Mouse (Mus musculus): Measurements from ENCODE around the gene Zfp958.
"Not testable (repeated sequence)": the region's sequence is repeated elsewhere in the genome, so short reads cannot be mapped to it uniquely, and the experiment has no call there.

Gene Zfp958

DNA sequence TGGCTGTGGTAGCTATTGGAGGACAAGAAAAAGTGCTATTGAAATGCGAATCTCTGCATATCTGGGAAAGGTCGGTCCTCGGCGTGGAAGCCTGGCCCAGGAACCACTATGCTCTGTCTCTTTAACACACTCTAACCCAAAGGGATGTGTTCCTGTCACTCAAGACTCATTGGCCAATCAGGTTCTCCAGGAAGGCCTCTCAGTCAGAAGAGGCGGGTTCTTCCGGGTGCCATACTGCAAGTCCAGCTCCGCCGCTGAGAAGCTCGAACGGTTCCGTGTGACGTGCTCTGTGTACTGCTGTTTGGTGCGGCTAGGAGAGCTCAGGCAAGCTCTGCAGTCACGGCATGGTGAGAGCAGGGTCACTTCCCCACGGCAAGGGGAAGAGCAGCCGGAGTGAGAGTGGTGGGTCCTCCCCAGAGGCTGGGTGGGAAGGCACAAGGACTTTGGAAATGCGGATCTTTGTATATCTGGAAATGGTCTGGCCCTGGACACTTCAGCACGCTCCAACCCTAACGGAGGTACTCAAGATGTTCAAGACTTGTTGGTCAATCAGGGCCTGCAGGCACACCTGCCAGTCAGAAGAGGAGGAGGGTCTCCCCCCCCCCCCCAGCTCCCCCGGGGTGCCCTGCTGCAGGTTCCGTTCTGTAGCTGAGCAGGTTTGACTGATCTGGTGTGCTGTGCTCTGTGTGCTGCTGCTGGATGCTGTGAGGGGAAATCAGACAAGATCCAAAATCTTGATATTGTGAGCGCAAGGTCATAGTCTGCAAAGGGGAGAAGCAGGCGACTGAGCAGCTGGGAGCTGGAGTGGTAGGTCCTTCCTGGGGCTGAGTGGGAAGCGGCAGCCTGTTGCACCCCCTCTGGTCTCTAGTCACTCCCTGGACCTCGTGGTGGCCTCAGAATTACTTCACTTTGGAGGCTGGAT lies at the start of gene Zfp958:
Gene Zfp958, plus strand, starts transcription at position 236 of the 922 bp plus-strand sequence.
- DNase-seq (ENCODE audit: low read depth, low spot score): peak; percentile 93

DNA sequence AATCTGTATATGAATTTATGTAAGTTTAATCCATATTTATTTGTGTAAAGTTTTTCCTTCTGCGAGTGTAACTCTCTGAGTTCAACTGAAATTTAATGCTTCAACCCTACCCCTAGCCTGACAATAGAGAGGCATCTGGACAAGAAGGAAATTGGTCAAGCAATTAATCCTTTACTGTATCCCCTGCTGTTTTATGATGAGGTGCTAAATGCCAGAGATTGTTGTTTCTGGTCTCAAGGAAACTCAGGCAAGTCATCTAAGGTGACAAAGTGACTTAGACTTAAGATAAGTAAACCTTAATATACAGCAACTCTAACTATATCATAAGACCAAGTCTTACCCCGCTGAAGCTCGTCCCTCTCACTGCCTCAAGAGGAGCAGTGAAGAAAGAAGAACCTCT lies 31.0 kb upstream of the Zfp958 start:
- no peak for DNase-seq (ENCODE audit: low read depth, low spot score)

DNA sequence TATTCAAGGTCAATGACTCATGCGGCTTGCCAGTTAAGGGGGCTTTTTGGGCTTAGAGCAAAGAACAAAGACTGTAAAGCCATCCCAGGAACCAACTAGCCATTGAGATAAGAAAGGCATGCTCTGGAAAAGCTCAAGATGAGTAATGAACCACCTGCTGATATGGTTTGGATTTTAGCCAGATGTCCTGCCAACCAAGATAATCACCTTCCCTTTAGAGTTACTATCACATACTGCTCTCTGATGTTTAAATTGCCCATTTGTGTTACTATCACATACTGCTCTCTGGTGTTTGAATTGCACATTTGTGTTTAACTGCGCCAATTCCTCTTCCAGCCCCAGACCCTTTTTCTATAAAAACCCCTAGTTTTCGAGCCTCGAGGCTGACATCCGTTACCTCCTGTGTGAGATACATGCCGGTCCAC lies 30.2 kb upstream of the Zfp958 start:
- no peak for DNase-seq (ENCODE audit: low read depth, low spot score)

DNA sequence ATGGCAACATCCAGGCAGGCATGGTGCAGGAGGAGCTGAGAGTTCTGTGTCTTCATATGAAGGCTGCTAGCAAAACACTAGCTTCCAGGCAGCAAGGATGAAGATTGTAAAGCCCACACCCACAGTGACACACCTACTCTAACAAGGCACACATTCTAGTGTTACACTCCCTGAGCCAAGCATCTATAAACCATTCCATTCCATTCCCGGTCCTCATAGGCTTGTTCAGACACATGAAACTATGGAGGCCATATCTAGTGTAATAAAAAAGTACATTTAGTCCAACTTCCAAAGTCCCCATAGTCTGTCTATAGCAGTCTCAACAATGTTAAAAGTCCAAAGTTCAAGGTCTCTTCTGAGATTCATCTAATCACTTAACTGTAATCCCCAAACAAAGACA lies 28.3 kb upstream of the Zfp958 start:
- no peak for DNase-seq (ENCODE audit: low read depth, low spot score)

DNA sequence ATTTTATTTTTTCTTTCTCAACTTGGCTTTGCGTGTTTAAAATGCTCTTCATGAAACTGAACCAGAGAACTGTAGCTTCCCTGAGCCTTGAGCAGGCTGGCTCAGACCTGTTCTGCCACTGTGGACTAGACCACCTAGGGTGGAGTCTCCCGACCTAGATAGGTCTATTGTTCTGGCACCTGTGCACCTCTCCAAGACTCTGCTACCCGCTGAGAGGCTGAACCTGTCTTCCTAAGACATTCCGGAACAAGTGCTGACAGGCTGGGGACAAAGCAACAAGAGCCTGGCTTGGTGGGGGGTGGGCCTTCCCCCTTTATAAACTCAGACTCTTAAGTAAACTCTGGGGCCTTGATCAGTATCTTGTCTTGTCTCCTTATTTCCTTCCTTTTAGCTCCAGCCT lies 26.6 kb upstream of the Zfp958 start:
- DNase-seq (ENCODE audit: low read depth, low spot score): peak; percentile 67

DNA sequence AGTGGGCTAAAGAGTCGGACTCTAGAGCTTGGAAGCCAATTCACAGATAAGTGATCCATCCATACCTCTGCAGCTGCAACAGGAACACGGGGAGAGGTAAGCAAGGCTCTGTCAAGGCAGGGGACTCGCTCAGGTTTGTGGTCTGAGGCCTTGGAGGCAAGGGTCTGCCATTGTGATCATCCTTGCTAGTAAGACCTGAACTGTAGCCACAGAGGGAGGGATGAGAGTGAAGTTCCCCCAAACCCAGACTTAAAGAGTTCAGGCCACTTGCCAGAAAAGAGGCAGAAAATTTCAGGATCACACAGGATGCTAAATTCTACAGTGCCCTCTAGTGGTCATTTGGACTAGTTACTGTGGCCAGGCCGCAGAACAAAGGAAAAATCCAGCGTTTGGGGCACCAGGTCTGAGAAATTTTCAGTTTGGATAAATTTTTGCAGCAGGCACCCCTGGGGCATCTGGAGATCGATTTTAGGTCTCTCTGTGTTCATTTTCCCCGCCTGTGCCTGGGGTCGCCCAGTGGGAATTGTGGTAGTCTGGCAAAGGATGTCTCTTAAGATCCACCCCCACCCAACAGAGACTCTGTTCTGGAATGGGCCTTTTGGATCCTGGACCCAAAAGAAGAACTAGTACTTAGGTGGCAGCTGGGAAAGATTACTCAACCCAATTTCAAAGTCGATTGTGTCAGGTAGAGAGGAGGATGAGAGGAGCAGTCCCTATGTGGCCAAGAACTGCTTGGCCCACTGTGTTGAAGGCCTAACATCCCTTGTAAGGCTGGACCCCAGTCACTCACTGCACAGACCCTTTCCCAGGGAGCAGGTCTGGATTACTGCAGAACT lies 24.6 kb upstream of the Zfp958 start:
- peak; percentile 45 for DNase-seq (ENCODE audit: low read depth, low spot score)

DNA sequence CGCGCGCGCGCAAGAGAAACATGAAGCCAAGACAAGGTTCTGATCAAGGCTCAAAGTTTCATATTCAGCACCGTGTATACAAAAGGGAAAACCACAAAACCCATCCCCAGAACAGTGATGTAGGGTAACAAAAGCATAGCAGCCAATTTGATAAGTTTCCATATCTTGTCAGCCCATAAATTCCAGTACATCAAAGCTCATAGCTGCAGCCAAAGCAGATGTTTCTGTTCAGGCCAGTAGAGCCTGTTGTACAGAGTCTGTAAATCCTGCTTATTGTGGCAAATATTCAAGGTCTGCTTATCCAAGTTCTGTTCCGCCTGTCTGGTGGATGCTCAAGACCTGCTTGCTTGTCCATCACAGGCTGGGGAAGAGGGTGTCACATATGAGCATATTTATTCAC lies 4.1 kb upstream of the Zfp958 start:
- DNase-seq (ENCODE audit: low read depth, low spot score): no peak

DNA sequence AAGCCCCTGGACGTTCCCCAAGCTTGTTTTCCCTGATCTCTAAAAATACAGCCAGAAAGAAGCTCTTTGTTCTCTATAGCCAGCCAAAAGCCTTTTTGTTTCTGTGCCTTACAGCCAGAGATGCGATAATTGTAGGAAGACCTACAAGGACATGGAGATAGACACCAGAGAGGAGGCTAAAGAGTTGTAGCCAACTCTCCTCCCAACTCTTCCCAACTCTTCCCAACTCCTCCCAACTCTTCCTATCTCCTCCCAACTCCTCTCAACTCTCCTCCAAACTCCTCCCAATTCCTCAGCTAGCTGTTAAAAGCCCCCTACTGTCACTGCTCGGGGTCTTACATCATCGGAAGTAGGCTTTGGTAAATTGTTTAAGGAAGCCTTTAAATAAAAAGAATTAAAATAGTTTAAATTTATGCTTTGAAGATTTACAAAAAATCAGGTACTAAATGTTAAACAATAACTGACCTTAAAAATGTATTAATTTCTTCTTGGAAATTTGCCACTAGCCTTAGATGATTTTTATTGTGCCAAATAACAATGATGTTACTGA lies 1.3 kb upstream of the Zfp958 start:
- DNase-seq (ENCODE audit: low read depth, low spot score): not testable (repeated sequence)

DNA sequence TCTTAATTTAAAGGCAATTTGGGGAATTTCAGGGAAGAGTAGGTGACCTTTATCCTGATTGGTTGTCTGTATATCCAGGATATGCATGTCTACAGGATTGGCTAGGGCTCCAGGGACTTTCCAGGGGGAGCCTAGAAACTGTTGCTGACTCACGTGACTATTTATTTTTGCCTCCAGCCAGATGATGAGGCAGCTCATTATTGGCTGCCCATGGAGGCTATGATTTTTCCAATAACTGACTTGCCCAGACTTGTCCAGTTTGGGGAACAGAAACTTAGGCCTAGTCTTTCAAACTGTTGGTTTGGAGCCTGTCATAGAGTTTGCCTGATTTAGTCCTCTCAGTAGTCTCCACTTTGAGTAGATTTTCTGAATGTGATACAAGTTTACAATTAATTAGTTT lies 14.4 kb downstream of the Zfp958 start:
- no peak for DNase-seq (ENCODE audit: low read depth, low spot score)

DNA sequence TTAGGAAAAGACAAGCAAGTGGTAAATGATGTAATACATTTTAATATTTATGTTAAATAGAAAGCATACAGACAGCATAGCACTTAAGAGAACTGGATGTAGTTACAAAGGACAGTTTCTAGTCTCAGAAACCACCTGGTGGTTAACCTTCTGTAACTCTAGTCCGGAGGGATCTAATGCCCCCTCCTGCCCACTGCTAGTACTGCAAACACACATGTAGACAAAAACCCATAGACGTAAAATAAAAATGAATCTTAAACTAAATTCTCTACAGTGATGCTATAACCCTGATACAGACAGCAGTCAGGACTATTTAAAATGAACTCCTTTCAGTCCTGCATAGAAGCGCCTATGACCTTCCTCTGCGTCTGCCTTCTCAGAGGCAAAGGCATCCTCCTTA lies 24.1 kb downstream of the Zfp958 start:
- DNase-seq (ENCODE audit: low read depth, low spot score): no peak

DNA sequence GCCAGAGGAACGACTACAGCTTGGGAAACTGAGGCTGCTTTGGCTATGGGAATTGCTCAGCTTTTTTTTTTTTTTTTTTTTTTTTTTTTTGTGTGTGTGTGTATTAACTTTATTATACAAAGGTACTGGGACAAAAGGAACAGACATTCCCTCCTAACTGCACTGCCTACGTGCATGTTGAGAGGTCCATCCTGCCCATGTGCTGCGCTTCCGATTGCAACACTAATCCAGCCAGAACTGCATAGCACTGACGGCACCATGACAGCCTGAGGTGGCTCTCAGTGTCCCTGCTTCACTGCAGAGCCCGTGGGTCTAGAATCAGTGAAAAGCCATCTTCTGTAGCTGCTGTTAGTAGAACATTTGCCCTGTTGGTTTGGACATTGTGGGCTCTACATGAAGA lies 30.0 kb downstream of the Zfp958 start:
- DNase-seq (ENCODE audit: low read depth, low spot score): not testable (repeated sequence)

DNA sequence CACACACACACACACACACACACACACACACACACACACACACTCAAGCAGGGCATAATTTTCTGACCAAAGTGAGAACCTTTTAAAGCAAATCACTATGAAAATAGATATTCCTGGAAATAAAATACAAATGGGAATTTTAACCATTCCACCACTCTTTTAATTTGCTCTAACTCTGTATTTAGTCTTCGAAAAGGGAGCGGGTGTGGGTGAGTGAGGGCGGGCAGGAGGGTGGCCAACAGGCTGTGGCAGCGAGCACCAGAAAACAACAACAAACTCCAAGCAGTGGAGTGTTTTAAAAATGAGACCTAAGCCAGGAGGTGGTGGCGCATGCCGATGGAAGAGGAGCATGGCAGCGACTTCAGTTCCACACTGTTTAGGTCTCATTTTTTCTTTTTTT lies 43.6 kb downstream of the Zfp958 start:
- DNase-seq (ENCODE audit: low read depth, low spot score): peak; percentile 76

DNA sequence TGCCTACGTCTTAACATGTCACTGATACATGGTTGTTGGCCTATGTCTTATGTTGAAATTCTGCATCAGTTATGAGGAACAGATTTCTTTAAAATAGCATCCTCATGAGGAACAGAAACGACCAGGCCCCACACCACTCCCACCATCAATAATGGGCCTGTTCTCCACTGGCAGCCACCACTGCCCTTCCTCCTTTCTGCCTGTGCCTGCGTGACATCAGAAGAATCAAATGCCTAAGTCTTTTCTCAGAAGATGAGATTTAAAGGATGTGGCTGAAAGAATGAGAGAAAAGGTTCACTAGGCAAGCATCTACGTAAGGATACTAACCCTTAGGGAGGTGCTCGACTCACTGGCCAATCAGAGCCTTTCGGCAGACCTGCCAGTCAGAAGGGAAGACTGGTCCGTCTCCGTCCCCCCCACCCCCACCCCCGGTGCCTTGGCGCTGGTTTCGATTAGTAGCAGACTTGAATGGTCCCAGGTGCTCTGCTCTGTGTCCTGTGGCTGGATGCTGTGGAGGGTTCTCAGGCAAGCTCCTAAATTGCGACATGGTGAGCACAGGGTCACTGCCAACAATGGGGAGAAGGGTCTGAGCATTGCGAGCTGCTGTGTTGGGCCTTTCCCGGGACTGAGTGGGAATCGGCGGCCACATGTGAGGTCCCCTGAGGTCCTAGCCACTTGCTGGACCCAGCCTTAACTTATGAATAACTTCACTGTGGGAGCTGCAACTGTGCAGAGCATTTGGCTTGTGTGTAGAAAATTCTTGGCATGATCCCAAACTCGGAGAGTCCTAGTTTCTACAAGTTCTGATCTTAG lies 62.4 kb downstream of the Zfp958 start:
- DNase-seq (ENCODE audit: low read depth, low spot score): no peak

DNA sequence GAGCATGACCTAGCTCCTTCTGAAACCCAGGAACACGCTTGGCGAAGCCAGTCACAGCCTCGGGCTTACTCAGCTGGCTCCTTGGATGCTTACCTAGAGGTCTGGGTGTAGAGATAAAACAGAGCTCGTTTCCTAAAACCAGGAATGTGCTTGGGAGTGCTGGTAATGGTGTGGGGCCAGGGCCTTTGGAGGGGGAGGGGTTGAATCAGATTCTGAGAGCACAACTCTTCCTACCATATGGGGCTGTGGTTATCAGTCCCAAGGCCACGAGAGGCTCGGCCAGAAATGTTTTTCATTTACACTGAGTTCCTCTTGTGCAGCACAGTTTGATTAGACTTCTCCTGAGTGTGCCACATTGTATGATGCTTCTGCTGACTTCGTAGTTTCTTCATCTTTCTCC lies 63.6 kb downstream of the Zfp958 start:
- DNase-seq (ENCODE audit: low read depth, low spot score): no peak

DNA sequence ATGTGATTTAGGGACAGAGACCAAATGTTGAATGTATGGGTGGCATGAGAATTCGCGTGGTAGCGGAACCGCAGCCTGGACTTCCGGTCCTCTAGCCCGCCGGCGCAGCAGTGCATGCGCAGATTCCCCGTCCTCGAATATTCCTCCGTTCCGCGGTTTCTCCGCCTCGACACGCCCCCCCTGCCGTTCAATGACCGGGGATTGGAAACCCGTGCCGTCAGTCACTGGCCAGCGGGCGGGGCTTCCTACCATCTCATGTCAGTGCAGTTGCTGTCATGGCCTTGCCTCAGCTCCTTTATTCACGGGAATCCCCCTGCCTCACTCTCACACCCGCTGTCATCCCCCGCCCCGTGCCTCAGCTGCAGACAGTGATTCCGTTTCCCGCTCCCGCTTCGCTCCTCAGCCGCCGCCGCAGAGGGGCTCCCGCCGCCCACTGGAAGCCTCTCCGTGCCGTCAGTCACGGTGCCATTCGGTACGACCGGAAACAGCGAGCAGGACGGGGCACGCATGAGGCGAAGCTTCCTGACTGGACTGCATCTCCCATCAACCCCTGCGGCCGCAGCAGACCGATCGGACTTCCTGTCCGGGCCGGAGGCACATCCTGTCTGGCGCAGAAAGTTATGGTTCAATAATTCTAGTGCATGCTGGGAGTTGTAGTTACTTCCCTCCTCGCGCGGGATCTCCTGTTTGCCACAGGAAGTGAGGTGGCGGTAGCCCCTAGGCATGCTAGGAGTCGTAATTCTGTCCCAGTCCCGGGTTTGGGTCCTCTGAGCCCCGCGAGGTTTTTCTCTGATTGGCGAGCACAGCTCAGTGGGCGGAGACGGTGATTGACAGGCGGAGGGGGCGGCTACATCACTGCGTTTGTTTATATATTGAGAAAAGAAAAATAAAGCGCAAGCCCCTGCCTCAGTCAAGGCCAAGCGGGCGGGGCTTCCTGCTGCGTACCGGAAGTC lies 64.6 kb downstream of the Zfp958 start:
- peak; percentile 95 for DNase-seq (ENCODE audit: low read depth, low spot score)

DNA sequence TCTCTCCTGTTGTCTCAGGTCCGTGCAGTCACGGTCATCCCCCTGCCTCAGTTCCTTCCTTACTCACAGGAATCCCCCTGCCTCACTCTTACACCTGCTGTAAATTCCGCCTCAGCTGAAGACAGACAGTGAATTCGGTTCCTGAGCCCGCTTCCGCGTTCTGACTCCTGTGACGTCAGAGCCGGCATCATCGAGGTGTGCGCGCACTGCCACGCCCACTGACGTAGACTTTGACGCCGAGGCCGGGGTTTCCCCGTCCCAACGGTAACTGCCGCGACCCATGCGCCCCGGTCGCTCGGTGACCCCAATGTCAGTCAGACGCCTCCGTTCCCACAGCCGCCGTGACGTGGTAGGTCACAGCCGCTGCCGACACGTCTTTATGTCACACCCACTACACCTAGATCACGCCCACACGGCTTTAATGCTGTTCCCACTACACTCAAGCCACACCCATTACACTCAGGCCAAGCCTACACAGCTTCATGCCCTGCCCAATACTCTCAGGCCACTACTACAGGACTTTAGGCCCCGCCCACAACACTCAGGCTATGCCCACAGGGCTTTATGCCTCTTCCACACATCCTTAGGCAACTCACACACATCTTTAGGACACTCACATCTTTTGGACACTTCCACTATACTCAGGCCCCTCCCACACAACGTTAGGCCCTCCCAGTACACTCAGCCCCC lies 65.4 kb downstream of the Zfp958 start:
- DNase-seq (ENCODE audit: low read depth, low spot score): peak; percentile 77

DNA sequence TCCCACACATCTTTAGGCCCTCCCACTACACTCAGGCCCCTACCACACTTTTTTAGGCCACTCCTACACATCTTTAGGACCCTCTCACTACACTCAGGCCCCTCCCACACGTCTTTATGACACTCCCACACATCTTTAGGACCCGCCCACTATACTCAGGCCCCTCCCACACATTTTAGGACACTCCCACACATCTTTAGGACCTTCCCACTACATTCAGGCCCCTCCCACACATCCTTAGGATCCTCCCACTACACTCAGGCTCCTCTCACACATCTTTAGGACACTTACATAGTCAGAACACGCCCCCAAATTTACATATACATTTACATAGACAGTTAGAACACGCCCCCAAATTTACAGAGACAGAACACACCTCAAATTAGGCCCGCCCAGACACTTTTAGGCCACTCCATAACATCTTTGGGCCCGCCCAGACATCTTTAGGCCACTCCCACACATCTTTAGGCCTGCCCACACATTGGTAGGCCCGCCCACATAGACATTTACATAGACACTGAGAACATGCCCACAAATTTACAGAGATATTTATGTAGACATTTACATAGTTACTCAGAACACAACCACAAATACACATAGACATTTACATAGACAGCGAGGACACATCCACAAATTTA lies 66.1 kb downstream of the Zfp958 start:
- DNase-seq (ENCODE audit: low read depth, low spot score): no peak

DNA sequence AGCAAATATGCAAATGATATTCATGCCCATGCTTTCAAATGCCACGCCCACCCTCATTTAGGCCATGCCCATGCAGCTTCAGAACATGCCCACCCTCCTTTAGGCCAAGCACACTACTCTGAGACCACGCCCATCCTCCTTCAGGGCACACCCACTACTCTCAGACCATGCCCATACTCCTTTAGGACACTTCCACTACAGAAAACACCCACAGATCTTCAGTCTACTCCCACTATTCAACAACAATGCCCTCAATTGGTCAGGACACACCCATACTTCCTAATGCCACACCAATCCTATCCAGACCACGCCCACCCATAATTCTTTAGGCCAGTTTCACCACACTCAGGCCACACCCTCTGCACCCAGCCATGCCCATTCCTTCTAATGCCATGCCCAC lies 66.8 kb downstream of the Zfp958 start:
- DNase-seq (ENCODE audit: low read depth, low spot score): no peak
